Mouse (Mus musculus): Measurements from ENCODE around the gene Dlgap3. TPM values are rescaled to one million over a fixed set of nuclear protein-coding genes. Genes with fewer than 3 reads are reported as not detected.

Gene Dlgap3
- total and polyA plus RNA-seq, 3 experiments: 3.4 to 14.7 (median 3.9) TPM

DNA sequence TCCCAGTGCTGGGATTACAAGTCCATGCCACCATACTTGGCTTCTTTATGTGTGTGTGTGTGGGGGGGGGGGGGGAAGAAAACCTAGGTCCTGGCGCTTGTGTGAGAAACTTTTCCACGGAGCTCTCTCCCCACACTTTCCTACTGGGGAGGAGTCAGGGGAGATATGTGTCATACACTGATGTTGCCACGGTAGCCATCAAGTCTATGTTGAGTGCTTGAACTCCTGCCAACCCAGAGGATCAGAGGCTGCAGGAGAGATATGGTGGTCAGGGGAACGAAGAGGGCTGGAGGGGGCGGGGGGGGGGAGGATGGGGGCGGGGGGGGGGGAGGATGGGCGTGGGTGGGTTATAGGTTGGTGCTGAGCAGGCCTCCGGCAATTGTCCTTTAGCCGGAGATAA is 46.8 kb downstream of the Dlgap3 start:
- DNase-seq: no peak

DNA sequence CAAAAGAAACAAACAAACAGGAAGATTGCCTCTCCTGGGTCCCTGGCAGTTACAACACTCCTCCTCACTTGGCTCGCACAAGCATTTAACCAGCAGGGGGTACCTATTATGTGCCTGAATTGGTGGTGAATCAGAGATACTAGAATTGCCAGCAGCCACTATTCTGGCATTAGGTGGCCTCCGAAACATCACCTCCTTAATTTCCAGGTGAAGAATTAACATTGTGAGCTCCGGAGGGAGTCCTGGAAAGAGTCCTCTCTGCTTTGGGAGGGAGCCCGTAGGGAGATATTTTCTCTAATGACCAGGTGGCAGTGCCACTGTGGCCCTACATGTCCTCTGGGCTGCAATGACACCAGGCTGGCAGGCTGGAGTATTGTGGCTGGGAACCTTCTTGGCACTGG is 47.2 kb downstream of the Dlgap3 start:
- no peak for DNase-seq

DNA sequence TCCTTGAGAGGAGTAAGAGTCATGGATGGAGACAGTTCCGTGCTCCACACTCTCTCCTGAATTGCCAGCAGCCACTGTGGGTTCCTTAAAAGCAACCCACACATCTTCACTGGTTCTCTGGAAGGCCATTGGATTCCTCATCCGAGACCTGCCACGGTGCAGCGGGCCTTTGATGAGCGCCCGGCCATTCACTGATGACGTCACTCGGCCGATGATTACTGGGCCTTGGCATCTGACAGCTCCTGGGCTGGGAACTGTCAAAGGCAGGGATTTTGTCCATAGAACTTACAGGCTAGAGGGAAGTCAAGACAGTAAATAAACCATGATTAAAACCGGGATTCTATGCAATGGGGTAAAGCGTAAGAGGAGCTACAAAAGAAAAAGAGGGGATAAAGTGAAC is 48.0 kb downstream of the Dlgap3 start:
- DNase-seq: peak; percentile 44

DNA sequence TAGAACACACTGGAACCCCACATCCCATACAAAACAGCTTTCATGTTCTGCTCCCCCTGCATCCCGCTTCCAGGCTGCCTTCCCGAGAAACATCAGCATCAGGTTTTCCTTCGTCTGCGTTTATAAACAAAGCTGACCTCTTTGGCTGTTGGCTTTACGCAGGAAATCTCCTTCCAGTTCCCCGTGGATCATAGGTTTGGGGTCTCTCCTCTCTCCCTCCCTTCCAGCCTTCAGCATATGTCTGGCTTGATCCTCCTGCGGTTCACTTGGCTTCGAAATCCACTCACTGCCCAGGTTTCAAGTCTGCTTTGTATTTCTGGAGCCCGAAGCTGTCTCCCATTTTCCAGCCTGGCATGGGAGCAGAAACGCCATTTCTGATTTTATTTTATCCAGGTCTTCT is 54.3 kb downstream of the Dlgap3 start:
- DNase-seq: no peak

DNA sequence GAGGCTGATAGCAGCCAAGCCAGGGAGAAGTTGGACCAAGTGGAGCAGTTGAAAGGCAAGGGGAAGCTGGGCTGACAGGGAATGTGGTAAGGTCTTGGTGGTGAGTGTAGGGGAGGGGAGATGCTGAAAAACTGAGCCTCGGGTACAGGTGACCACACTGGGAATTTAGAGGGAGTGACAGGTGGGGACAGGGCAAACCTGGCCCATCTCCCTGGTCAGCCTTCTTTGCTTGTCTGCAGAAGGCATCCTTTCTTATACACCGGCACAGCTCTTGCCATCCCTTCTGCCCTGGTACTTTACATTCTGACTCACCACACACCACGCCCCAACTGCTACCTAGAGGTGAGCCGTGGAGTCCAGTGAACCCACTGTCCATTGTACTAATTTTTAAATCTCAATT is 54.8 kb downstream of the Dlgap3 start:
- no peak for DNase-seq

DNA sequence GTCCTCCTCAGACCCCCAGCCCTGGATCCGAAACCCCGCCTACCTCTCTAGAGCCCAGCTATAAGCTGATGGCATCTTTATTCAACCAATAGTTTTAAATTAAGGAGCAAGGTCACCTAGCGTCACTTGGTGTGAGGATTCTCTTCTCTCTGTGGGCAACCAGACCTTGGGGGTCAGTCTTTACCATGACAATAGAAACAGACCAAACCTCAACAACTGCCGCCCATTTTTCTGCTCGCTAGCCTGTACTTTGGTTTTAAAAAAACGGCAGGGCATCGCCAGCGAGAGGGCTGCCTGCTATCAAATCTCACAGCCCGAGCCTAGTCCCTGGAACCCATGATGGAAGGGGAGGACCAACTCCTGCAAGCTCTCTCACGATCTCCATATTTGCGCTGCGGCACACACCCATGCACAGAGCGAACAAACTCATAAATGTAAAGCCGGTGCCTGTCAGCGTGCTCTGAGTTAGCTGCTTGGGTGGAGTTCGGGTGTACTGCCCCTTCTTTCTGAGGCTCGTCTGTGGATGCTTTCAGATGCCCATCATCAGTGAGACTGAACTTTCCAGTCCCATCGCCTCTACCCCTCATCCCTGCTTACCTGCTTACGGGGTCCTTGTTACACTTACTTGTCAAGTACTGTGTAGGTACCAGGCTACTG is 55.6 kb downstream of the Dlgap3 start:
- DNase-seq: no peak

DNA sequence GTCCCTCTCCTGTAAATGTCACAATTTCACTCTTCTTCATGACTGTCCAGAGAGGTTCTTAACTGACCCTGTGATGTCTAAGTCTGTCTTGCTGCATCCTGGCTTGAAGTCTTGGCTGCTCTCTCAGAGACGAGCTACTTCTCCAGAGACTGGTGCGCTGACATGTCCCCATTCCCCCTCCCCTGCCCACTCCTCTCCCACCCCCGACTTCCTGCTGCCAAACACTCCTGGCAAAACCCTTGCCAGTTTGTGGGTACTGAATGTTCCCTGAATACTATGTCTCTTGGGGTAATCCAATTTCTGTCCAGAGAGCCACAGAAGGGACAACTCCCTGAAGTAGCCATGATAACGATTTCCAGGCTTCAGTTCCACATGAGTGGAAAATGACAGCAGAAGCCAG is 57.1 kb downstream of the Dlgap3 start:
- DNase-seq: no peak

DNA sequence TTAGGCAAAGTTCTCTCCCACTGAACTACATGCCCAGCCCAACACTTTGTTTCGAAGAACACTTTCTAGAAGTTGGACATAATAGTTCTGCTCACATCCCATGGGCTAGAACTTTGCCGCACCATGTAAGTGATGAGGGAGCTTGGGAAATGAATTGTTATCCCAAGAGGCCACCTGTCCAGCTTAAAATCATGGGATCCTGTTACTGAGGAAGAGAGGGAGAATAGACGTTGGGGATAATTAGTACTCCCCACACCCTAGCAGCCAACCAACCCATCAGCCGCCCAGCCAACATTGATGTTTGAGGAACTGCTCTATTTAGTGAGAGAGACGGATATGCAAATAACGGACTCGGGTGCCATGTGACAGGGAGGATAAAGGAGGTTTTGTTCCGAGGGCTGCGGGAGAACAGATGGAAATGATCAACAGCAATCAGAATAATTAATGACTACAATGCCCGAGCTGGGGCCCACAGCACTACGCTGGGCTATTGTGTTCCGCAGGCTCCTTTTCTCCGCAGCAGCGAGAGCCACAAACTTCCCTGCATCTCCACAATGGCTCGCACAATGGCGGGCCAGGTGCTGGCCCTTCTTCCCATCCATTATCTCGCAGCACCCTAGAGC is 58.2 kb downstream of the Dlgap3 start:
- DNase-seq: no peak

DNA sequence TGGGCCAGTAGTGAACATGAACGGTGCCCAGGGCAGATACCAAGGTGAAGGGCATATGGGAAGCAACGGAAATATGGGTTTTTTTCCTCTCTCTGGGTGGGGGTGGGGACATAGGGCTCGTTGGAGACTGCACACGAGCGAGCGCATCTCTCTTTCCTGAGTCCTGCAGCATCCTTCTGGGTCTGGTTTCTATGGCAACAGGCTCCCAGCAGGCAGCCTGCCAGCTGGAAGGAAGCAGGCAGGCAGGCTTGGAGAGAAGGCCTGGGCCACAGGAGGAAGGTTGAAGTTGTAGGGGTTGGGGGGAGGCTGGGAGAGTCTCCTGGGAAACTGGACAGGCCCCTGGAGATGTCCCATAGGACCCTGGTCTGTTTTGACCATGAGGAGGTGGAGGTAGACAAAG is 63.0 kb downstream of the Dlgap3 start:
- DNase-seq: no peak

DNA sequence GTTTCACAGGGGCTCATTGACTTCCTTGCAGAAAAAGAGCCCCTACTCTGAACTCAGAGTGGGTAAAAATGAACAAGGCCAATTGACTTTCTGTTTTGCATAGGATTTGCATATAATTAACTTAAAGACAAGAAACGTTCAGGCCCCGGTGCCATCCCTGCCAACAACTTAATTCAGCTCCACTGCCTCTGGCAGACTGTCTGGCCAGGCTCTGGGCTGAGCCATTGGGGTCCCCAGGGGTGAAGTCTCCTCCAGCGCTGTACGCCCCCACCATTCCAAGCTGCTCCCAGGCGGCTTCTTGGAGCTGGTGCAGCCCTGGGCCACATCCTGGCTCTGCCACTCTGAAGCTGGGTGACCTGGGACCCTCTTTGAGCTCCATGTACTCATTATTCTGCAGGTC is 63.5 kb downstream of the Dlgap3 start:
- DNase-seq: no peak

DNA sequence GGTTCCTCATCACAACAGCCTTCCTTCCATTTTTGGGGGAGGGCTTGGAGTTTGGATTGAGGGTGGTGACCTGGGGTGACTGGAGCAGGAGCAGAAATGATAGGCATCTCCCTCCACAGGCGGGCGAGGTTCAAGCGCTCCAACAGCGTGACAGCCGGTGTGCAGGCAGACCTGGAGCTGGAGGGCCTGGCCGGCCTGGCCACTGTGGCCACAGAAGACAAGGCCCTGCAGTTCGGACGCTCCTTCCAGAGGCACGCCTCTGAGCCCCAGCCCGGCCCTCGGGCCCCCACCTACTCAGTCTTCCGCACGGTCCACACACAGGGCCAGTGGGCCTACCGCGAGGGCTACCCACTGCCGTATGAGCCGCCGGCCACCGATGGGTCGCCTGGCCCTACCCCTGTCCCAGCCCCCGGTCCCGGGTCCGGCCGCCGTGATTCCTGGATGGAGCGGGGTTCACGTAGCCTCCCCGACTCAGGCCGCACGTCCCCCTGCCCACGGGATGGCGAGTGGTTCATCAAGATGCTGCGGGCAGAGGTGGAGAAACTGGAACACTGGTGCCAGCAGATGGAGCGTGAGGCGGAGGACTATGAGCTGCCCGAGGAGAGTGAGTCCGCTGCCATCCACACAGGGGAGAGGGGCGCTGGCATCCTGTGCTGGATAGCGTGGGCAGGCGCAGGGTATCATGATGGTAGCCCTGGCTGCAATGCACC is 64.6 kb downstream of the Dlgap3 start:
- no peak for DNase-seq

DNA sequence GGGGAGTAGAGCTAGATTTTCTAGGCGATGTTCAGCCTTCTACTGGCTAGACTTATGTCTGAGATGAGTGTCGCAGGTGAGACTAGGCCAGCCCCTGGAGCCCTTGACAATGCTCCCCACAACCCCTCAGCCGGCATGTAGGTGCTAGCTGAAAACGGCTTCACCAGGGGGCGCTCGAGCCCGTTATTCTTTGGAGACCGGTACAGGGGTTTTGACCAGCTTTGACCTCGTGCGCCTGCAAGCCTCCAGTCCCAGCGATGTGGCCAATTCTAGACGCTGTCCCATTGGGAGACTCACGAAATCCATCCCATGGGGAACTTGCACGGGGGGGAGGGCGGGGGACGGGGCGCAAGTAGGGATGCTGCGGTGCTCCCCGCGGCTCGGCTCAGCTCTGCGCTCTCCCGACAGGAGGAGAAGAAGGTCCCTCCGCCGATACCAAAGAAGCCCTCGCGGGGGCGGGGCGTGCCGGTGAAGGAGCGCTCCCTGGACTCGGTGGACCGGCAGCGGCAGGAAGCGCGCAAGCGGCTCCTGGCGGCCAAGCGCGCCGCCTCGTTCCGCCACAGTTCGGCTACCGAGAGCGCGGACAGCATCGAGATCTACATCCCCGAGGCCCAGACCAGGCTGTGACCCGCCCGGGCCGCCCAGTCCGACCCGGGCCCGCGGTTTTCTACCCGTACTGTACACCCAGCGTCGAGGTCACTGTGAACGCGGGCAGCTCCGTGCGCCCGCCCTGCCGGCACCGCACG is 66.9 kb downstream of the Dlgap3 start:
- DNase-seq: peak; percentile 87

DNA sequence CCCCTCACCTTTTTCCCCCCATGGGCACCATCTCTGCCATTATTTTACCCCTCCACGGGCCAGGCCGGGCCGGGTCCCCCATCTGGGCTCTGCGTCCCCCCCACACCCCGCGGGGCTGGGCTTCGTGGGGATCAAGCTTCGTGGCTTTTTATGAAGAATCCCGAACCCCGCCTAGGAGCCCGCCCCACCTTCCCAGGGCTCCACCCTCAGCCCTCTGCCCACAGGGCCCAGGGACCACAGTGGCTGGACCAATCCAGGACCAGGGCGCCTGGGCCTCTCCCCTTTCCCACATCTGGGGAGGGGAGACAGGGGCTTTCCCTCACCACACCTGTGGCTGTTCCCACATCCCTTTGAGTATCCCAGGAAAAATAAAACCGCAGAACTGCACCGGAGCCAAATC is 67.6 kb downstream of the Dlgap3 start:
- DNase-seq: no peak

DNA sequence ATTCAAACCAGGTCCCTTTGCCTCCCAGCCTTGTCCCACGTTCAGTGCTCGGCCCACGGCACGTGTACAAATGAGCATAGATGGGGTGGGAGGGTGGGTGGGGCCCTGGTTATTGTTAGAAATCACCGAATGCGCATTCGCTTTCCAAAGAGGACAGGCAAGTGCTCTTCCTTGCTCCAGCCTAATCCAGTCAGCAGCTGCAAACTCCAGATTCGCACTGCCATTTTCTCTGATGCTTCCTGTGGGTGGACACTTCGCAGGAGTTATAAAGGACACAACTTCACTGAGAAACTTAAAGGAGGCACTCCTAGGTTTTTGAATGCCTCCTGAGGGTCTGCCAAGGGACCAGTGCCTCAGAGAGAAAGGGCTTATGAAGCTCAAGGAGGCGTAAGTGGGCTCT is 68.3 kb downstream of the Dlgap3 start:
- no peak for DNase-seq

DNA sequence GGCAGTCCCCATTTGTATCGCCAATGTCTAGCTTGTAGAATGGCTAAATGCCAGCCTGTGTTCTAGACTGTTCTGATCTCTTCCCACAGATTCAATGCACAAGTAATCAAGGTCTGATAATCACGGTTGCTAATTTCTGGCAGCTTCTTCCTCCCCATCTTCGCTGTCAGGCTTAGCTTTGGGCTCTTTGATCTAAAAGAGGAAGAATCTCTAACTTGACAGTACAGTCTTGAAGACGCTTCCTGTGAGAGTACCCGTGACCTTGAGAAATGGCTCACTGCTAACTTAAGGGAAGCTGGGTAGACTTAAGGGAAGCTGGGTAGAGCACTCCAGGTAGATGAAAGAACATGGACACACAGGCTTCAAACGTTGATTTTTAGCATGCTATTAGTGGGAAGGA is 73.7 kb downstream of the Dlgap3 start:
- no peak for DNase-seq

DNA sequence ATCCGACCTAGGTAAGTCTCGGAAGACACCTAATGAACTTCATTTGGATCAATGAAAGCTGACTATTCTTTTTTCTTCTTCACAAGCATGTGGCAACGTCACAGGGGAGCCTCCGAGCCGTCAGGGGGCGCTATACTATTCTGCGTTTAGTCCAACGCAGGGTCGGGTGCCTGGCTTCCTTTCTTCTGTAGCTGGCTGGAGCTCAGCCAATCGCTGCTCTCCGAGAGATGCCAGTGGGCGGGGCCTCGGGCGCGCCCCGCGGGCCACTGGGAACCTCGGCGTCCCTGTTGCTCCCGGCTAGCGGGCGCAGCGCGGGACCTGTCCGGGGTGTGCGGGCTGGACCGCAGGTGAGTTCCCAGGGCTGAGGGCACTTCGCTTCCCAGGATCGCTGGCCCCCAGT is 74.5 kb downstream of the Dlgap3 start, which contains the start of gene Smim12:
TSS of gene Smim12 (plus strand) at position 233 of the 400 bp plus-strand sequence.
- DNase-seq: peak; percentile 98

DNA sequence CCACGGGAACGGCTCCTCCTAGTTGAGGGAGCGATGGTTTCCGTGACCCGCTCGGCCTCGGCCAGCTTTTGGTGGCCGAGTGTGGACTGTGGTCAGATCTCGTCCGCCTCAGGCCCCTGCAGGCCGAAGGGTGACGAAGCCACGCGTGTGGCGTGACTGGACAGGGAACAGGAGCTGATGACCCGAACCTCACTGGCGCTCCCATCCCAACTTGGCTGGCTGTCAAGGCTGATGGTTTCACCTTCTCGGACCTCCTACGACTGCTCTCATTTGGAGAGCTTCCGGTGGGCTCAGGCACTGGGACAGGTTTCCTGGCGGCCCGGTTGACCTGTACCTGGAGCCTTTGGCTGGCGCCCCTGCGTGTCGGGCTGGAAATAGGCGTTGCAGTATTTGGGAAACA is 74.9 kb downstream of the Dlgap3 start:
- DNase-seq: no peak

DNA sequence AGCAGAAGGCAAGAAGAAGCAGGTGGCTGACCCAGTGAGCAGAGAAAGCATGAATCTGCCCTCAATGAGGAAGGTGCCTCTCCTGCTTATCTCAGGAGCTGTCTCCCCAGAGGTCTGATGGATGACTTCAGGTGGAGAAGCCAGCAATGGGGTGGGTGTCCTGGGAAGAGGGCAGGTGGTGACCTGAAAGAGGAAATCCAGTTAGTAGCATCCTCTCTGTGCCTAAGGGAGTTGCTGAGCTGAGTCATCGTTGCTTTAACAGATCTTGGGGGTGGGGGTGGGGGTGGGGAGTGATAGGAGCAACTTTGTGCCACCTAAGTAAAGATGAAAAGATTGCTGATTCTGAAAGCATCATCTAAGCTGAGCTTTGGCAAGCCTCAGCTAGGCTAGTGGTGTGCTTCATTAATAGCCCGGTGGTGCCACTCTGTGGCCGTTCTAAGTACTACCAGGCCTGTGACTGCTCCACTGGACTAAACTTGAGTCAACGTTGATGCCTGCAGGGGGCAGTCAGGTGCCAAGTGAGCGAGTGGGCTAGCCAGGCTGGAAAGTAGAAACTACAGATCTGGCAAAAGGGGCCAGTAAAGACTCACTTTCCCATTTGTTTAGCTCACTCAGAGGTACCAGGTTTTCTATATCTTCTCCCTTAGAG is 80.8 kb downstream of the Dlgap3 start:
- DNase-seq: peak; percentile 93

DNA sequence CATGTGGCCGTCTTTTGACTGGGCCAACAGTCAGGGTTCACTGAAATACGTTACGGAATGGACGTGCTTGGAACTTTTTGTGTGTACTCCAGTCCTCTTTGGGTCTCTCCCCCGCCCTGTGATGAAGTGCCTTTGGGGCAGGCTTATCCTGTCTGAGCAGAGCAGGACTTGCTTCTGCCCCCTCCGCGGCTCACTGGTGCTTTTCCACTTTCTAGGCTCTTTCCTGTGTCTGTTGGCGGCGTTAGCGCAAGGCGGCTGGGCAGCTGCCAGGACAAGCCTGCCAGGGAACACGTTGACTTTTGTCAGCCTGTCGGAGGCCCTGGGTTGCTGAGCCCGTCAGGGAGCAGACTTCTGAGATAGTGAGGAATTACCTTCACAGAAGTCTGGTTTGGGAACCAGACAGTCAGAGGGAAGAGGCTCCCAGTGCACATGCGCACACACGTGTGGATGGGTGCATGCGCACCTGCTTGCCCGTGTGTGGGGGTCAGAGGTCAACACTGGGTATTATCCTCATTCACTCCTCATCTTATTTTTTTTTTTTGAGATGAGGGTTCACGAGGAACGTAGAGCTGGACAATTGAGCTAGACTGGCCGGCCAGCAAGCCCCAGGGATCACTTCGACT is 83.1 kb downstream of the Dlgap3 start:
- peak; percentile 91 for DNase-seq

DNA sequence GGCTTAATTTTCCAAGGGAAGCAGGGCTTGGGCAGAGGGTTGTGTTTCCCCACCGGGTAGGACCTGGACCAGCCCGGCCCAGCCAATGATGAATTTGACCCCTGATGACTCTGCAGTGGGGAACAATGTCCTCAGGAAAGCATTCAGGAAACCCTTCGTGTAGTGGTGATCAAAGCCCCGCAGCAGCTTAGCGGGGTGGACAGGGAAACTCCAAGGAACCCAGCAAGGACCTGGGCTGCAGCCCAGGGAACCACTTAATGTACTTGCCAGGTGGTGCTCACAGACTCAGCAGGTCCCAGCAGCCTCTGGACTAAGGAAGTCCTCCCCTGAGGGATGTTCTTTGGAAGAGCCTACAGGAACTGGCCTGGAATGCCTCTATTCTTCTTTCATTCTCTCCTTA is 87.7 kb downstream of the Dlgap3 start:
- no peak for DNase-seq

DNA sequence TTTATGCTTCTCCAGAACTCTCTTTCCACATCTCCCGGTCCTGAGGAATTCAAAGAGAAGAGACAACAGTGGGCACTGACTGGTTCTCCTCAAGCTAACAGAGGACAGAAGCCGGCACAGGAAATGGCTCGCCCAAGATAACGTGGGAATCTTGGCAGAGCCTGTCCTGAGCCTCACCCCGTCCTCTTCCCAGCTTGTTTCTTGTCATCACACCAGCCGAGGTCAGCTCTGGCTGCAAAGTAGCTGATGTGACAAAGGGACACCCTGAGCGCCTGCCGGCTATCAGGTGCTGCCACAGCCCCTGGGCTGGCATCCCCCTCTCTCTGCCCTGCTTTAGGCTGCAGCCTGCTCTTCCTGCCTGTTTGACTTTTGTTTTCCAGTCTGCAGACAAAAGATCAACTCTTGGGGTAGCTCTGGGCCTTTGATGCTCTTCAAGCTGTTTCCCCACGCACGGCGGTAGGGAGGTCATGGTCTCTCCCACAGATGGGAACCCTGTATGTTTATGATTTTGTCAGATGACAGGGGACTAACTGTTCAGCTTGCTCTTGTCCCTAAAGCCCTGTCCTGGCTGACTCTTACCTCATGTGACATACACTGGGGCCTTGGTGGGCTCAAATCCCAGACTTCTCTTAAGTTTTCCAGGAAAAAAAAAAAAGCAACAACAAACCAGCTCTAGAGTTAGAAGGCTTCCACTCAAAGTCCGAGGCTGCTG is 89.3 kb downstream of the Dlgap3 start:
- no peak for DNase-seq

Measured in adrenal gland, adult 2 months (tissue).